Mouse (Mus musculus) T-helper 2 cell (primary cell): ENCODE measurements at regions not wholly inside any gene's neighbourhood (a gene's known extent, or its start where the extent isn't known, plus 50 kb on each side); places are given as distances from the start of the nearest gene placed in this dataset.

ENCODE experiments used
- in situ Hi-C: fragments of 300-600 bp; cut with MboI, MseI; formaldehyde crosslinking; loops from one replicate; pipeline ENCODE4 v1.15.1; 2025; ENCODE audit warnings: high pct_unique_total_duplicates

DNA sequence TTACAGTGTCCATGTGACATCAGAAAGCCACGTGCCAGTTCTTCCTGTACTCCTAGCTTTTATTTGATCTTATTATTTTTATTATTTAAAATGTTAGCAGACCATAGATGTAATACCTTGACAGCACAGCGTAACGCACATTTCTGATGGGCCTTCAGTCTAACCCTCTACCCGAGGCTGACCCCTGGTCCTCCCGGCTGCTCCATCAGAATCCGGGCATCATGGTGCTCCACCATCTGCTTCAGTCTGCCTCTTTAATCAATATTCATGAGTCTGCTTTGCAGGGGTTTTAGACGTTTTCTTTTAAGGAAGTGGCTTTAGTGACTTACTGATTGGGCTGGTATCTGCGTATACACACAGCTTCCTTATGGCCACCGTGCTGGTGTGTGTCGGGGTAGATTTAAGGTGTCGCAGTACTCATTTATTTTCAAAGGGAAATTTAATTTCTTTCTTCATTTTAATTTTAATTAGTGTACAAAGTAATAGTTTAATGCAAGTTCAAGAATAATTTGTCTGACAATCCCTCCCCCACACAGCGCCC lies 265.2 kb upstream of the Sox2 start:
- in situ Hi-C loops: no loop called here

DNA sequence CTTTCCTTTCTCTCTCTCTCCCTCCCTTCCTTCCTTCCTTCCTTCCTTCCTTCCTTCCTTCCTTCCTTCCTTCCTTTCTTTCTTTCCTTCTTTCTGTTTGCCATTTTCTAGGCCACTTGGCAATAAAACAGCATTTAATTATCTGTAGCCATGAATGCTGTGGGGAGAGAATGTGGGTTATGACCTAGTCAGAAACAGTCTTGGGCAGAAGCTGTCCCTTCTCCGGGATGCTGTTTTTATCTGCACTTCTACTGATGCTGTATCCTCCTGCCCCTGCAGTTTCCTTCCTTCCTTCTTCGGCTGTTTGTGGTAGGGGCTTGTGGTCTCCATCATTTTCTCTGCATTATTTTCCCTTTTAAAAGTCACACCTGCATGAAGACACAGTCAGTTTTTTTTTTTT lies 272.3 kb upstream of the Sox2 start:
- in situ Hi-C loops: no loop called here

DNA sequence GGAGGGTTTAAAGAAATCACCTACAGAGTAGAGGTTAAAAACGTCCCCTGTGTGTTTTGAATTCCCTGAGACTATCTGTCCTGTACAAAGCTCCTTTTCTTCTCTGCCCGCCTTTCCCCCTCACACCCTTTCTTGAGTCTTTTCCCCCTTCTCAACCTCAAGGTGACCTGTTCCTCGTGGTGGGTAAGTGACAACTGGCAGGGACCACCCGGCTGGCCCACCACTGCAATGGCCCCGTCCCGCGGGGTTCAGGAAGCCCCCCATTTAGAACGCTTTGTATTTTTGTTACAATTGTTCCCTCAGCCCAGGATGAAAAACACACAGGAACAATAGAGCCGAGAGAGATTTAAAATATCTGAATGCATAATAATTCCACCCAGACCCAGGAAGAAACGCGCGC lies 272.9 kb upstream of the Sox2 start:
- in situ Hi-C loops: no loop called here

- in situ Hi-C loops: no loop called here
Observed at GRCm38 (mm10) chr3:34371418-34371817, 278.8 kb upstream of the Sox2 start.

- in situ Hi-C loops: no loop called here
Observed at GRCm38 (mm10) chr3:34338100-34338499, 257.0 kb upstream of the Dnajc19 start.

DNA sequence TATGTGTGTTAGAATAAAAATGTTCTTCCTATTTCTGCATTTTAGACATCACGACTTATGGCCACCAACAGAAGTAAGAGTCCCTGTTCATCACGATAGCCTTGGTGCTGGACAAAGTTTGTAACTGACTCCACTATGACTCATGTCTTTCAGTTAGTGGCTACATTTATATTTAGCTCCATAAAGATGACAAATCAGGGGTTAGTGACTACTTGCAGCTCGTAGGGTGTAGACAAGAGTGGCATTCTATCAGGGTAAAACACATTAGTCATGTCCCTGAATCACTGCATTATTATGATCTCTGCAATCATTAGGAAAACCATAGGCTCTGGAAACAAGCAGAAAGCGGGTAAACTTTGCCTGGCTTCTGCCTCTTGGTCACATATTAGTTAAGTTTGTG lies 252.4 kb upstream of the Dnajc19 start:
- in situ Hi-C loops: no loop called here

GRCm38 (mm10) chr3:34331889-34332276 lies 250.8 kb upstream of the Dnajc19 start:
- in situ Hi-C loops: no loop called here

- in situ Hi-C loops: no loop called here
Observed at GRCm38 (mm10) chr3:34330970-34331888, 250.1 kb upstream of the Dnajc19 start.

- in situ Hi-C loops: no loop called here
Observed at GRCm38 (mm10) chr3:34328865-34329264, 247.7 kb upstream of the Dnajc19 start.

GRCm38 (mm10) chr3:34325669-34326068 lies 244.5 kb upstream of the Dnajc19 start:
- in situ Hi-C loops: no loop called here

DNA sequence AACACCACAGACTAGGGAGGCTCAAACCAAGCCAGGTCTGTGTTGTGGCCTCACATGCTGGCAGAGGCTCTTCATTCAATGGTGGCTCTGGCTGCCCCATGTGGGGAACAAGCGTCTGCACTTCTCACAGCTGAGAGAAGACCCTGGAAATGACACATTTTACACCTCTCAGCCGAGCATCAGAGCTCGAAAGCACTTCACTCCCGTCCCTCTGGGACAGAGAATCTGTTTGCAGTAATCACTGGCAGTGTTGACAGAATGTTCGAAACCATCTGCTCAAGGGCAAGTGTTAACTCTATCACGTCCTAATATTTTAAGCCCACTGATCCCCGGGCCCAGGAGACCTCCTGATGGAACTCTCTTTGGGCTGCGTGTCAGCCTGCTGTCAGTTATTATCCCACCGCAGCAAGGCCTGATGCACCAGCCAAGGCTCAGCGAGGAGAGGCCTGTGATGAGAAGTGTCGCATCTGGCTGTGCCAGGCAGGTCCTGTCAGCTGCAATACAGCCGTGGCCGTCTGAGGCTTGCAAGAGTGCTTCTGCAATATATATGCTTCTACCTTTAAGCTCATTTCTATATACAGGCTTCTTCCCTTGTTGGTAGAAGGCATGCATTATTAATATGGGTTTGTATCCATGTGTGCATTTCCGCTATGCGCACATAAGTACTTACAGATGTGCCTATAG lies 241.5 kb upstream of the Dnajc19 start:
- in situ Hi-C loops: no loop called here

GRCm38 (mm10) chr3:34314798-34315197 lies 233.7 kb upstream of the Dnajc19 start:
- in situ Hi-C loops: no loop called here

GRCm38 (mm10) chr3:34314393-34314792 lies 233.3 kb upstream of the Dnajc19 start:
- in situ Hi-C loops: no loop called here

DNA sequence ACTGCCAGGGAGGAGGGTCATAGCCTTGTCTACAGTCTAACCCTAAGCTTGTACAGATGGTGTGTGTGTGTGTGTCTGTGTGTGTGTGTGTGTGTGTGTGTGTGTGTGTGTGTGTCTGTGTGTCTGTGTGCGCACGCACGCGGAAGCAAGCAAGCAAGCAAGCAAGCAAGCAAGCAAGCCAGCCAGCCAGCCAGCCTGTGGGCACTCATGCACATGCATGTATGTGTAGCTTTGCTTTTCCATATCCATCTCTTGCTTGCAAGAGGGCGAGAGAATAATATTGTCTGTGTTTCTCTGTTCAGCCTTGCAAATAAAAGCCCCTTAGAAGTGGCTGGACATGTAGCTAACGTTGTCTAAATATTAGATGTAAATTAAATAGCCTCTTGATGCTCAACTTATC lies 230.8 kb upstream of the Dnajc19 start:
- in situ Hi-C loops: no loop called here

DNA sequence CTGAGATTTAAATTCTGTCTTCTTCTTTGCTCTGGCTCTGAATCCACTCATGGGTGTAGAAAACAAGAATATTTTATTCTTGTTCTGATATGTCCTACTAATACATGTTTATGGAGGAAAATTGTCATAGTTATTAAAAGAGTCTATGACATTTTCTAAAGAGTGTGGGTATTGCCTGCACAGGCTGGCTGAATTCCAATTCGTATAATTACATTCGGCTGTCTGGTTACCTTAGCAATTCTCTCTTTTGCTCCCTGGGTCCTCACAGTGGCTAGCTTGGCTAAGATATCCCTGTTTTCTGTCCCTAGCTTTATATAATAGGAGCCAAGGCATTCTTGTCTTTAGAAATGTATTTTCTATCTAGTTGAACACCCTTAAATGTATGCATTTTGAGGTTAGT lies 218.5 kb upstream of the Dnajc19 start:
- in situ Hi-C loops: no loop called here

DNA sequence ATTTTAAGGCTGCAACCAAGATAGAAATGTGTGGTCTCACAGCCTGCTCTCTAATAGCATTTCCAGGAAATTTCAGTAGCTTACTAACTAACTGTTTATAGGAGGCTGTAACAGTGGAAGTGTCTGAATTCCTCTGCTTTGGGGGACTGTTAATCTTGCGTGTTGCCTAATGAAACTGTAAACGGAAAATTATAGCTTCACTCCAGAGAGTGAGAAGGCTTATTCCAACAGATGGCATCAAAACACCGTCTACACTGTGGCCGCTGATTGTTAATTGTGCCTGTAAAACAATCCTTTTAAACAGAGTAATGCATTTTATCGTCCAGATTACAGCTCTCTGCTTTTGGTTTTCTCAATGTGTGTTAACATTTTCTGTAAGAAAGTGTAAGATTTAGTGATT lies 206.7 kb upstream of the Dnajc19 start:
- in situ Hi-C loops: loop anchor here (5.0 kb wide), 1 partner anchor 1254 kb away; no protein-coding TSS in a partner anchor

- in situ Hi-C loops: no loop called here
Observed at GRCm38 (mm10) chr3:34270154-34270553, 189.0 kb upstream of the Dnajc19 start.

DNA sequence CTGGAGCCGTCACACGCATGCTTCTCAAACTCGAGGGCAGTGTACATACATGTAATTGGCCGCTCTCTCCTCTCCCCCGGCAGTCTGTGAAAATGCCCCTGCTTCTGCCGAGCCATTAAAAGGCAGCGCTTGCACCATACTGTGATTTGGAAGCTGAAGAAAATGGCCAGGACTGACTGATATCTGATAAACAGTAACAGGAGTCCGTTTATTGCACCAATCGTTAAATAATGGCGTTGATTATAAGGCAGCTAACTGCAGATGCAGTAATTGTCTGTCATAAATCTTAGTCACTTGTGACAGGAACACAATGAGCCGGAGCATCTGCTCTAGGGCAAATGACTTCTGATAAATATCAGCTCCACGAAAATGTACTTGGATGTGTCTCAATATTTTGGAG lies 185.3 kb upstream of the Dnajc19 start:
- in situ Hi-C loops: no loop called here

- in situ Hi-C loops: no loop called here
Observed at GRCm38 (mm10) chr3:34264811-34265210, 183.7 kb upstream of the Dnajc19 start.

GRCm38 (mm10) chr3:34252730-34253337 lies 171.7 kb upstream of the Dnajc19 start:
- in situ Hi-C loops: no loop called here

DNA sequence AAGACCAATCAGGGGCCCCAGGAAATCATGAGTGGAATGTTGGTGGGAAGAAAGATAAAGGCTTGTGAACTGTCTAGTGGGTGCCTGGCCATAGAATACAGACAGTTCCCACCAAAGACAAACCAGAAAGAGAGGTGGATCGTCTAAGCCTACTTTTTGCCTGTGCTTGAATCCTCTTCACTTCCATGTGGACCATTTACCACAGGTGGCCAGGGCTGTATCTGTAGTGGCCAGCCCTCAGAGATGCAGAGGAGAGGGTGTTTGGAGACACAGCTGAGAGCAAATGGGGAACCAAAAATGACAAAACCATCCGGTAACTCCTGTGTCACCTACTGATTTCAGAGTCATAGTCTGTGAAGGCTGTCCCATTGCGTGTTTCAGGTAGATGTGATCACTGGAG lies 161.0 kb upstream of the Dnajc19 start:
- in situ Hi-C loops: no loop called here

GRCm38 (mm10) chr3:34239978-34240377 lies 158.9 kb upstream of the Dnajc19 start:
- in situ Hi-C loops: no loop called here
